Mouse (Mus musculus): ENCODE results near the gene Fanci. TPM values are rescaled to one million over a fixed set of nuclear protein-coding genes. Genes with fewer than 3 reads are reported as not detected.

Gene Fanci
- total RNA-seq, 4 experiments from 2014 or later: 0.18 to 0.66 (median 0.41) TPM

Other genes with a start within 250 kb of the Fanci start
- 100 to 1,000 TPM; 152 to 176 (median 163) TPM for gene Mfge8, start 242.9 kb upstream of the Fanci start, total RNA-seq (2022)
- gene Abhd2, start 118.7 kb upstream of the Fanci start, total RNA-seq (2022): 10 to 100 TPM; 66.3 to 80.7 (median 73.3) TPM
- gene Rlbp1, start 4.9 kb upstream of the Fanci start, total RNA-seq (2022): 10 to 100 TPM; 23.5 to 25.8 (median 24.1) TPM
- 100 to 1,000 TPM in 1 of 4 experiments, 10 to 100 TPM in 3; 87.5 to 101 (median 95.1) TPM for gene Polg, start 74.4 kb downstream of the Fanci start, total RNA-seq (2022)
- 1 to 10 TPM in 1 of 4 experiments, under 1 TPM in 3; 0.59 to 2.7 (median 0.81) TPM for gene Rhcg, start 225.7 kb downstream of the Fanci start, total RNA-seq (2022)